Mouse (Mus musculus) erythroblast, embryonic 14.5 days (primary cell): ENCODE data around the gene Slc38a3. TPM values are rescaled to one million over a fixed set of nuclear protein-coding genes. Genes with fewer than 3 reads are reported as not detected.

Experiments
- H3K27me3 ChIP-seq: 2 replicates; pipeline ENCODE4 v1.6.1; 2012; ENCODE audit warnings: inconsistent platforms; ENCODE audit not compliant: control insufficient read depth
- H3K36me3 ChIP-seq: 2 replicates; pipeline ENCODE4 v1.6.1; 2012; ENCODE audit warnings: mild to moderate bottlenecking, inconsistent platforms; ENCODE audit not compliant: control insufficient read depth
- H3K4me1 ChIP-seq: 2 replicates; pipeline ENCODE4 v1.6.1; 2012; ENCODE audit warnings: inconsistent platforms; ENCODE audit not compliant: control insufficient read depth
- H3K4me3 ChIP-seq: replicated peaks from 2 replicates; pipeline ENCODE3; 2012; ENCODE audit warnings: moderate library complexity, mild to moderate bottlenecking, inconsistent platforms
- H3K9me3 ChIP-seq: 2 replicates; pipeline ENCODE4 v1.6.1; 2012; ENCODE audit warnings: low read length, inconsistent platforms, mixed read lengths; ENCODE audit not compliant: control insufficient read depth
- GATA1 ChIP-seq: IDR thresholded peaks from 2 replicates; pipeline ENCODE4 v1.6.1; 2012; ENCODE audit warnings: low read length, inconsistent platforms, mixed read lengths
- TAL1 ChIP-seq: IDR thresholded peaks from 3 replicates; pipeline ENCODE4 v1.6.1; 2012; ENCODE audit warnings: low read length, inconsistent platforms, mixed read lengths
- polyA plus RNA-seq: library from polyadenylated mRNA; stranded (reverse); fragments of >175 nt; gene quantifications from 2 replicates; pipeline ENCODE4 v1.2.3, GENCODE M21; 2012

The Slc38a3 gene
- 0.02 and 0.05 TPM in 2 replicates for polyA plus RNA-seq

- peaks cover 68% of the 10 kb centered on the region for H3K27me3 ChIP-seq
- H3K36me3 ChIP-seq: no peaks in the 10 kb centered on the region
- TF ChIP-seq TAL1 (no peak), GATA1 (no peak)
- H3K4me3 ChIP-seq: no peak within 1 kb of the TSS
- no peaks in the 10 kb centered on the region for H3K9me3 ChIP-seq
- H3K4me1 ChIP-seq: no peaks in the 10 kb centered on the region
Measured at GRCm38 (mm10) chr9:107669480-107669945, at the start of gene Slc38a3. Gene Slc38a3 (minus strand): TSS chr9:107669530.

GRCm38 (mm10) chr9:107716951-107717350, 47.6 kb upstream of the Slc38a3 start:
- Histone ChIP-seq H3K4me1 (no peaks in the 10 kb centered on the region), H3K4me3 (no peak overlapping the region), H3K27me3 (peaks cover 48% of the 10 kb centered on the region), H3K9me3 (no peaks in the 10 kb centered on the region), H3K36me3 (no peaks in the 10 kb centered on the region)
- TF ChIP-seq GATA1 (no peak), TAL1 (no peak)

- H3K4me3 ChIP-seq: no peak overlapping the region
- H3K36me3 ChIP-seq: no peaks in the 10 kb centered on the region
- TF ChIP-seq GATA1: no peak
- no peak for TF ChIP-seq TAL1
- H3K4me1 ChIP-seq: no peaks in the 10 kb centered on the region
- H3K9me3 ChIP-seq: no peaks in the 10 kb centered on the region
- peaks cover 61% of the 10 kb centered on the region for H3K27me3 ChIP-seq
Measured at GRCm38 (mm10) chr9:107715632-107716031, 46.3 kb upstream of the Slc38a3 start.

- Histone ChIP-seq H3K36me3 (no peaks in the 10 kb centered on the region), H3K9me3 (no peaks in the 10 kb centered on the region), H3K27me3 (peaks cover 69% of the 10 kb centered on the region), H3K4me1 (peaks cover 10% of the 10 kb centered on the region), H3K4me3 (no peak overlapping the region)
- no peak for TF ChIP-seq TAL1
- TF ChIP-seq GATA1: no peak
Measured at GRCm38 (mm10) chr9:107714221-107714952, 45.1 kb upstream of the Slc38a3 start.

GRCm38 (mm10) chr9:107709697-107710483, 40.6 kb upstream of the Slc38a3 start, which contains the start of gene Sema3f:
Gene Sema3f (minus strand): TSS chr9:107710475.
- TF ChIP-seq GATA1: no peak
- TF ChIP-seq TAL1: no peak

GRCm38 (mm10) chr9:107709096-107709696, 39.9 kb upstream of the Slc38a3 start:
- no peaks in the 10 kb centered on the region for H3K36me3 ChIP-seq
- peaks cover 87% of the 10 kb centered on the region for H3K27me3 ChIP-seq
- H3K9me3 ChIP-seq: peaks cover 2% of the 10 kb centered on the region; the same call in 1 of the 2 replicates
- H3K4me1 ChIP-seq: peaks cover 17% of the 10 kb centered on the region
- peak overlapping the region; percentile 55 for H3K4me3 ChIP-seq
- no peak for TF ChIP-seq GATA1
- no peak for TF ChIP-seq TAL1

More at GRCm38 (mm10) chr9:107709697-107710483, 40.6 kb upstream of the Slc38a3 start, which contains the start of gene Sema3f:
- Histone ChIP-seq H3K36me3 (no peaks in the 10 kb centered on the region), H3K27me3 (peaks cover 88% of the 10 kb centered on the region), H3K9me3 (peaks cover 2% of the 10 kb centered on the region; the same call in 1 of the 2 replicates), H3K4me3 (peak within 1 kb of the TSS; percentile 55), H3K4me1 (peaks cover 17% of the 10 kb centered on the region)

- no peak for TF ChIP-seq TAL1
- no peak for TF ChIP-seq GATA1
Measured at GRCm38 (mm10) chr9:107708439-107709095, 39.2 kb upstream of the Slc38a3 start.

GRCm38 (mm10) chr9:107707701-107708438, 38.5 kb upstream of the Slc38a3 start:
- H3K4me1 ChIP-seq: peaks cover 17% of the 10 kb centered on the region
- peaks cover 81% of the 10 kb centered on the region for H3K27me3 ChIP-seq
- TF ChIP-seq GATA1 (no peak), TAL1 (no peak)
- no peaks in the 10 kb centered on the region for H3K36me3 ChIP-seq
- H3K9me3 ChIP-seq: peaks cover 2% of the 10 kb centered on the region; the same call in 1 of the 2 replicates
- H3K4me3 ChIP-seq: no peak overlapping the region

More at GRCm38 (mm10) chr9:107708439-107709095, 39.2 kb upstream of the Slc38a3 start:
- H3K4me3 ChIP-seq: no peak overlapping the region
- H3K4me1 ChIP-seq: peaks cover 17% of the 10 kb centered on the region
- peaks cover 2% of the 10 kb centered on the region; the same call in 1 of the 2 replicates for H3K9me3 ChIP-seq
- peaks cover 84% of the 10 kb centered on the region for H3K27me3 ChIP-seq
- H3K36me3 ChIP-seq: no peaks in the 10 kb centered on the region
